9 mouse cellular contexts compared by ENCODE assay signal in the genomic region with DNA sequence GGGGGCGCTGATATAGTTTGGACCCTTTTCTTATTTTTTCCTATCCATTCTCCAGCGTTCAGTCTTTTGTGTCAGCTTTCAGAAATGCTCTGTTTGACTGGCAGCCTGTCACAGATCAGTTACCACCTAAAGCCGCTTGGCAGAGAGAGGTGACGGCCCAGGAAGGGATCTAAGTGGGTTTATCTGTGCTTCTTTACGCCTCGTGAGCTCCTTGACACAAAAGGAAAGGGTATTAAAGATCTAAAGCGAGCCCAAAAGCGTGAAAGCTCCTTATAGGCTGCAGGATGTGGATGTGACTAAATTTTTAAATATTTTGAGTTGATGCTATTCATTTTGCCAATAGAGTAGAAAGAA.
DNase-seq lines count a peak whose midpoint lies in the region; ATAC-seq lines count a peak whose summit lies in the region.
"Had no signal": no experiment of that assay in that cellular context is flagged by ENCODE, and none has a peak within 500 bp of the region (broad histone marks: within the 10 kb centered on the region; RNA-seq: fewer than 3 reads in every experiment).

No protein-coding gene starts in this region.

- WGBS in kidney, embryonic 16.5 days, result 9% methylated on average over 8 of the region's 8 CpGs
- 14% methylated on average over 8 of the region's 8 CpGs for WGBS in embryonic facial prominence, embryonic 13.5 days
- 16% methylated on average over 8 of the region's 8 CpGs for WGBS in intestine, embryonic 16.5 days

- H3K27me3 ChIP-seq in kidney, embryonic 16.5 days (ENCODE audit: insufficient read depth, low read length), result no peaks in the 10 kb centered on the region
- H3K27me3 ChIP-seq in embryonic facial prominence, embryonic 13.5 days, result no peaks in the 10 kb centered on the region
- H3K27me3 ChIP-seq in intestine, embryonic 16.5 days (replicated peaks; ENCODE audit: control insufficient read depth, insufficient read depth, low read length), result no peaks in the 10 kb centered on the region

- peak overlapping the region; percentile 50; the same call in 1 of the 2 replicates for H3K27ac ChIP-seq in kidney, embryonic 16.5 days (ENCODE audit: low read length)
- H3K27ac ChIP-seq in embryonic facial prominence, embryonic 13.5 days, result no peak overlapping the region
- no peak overlapping the region for H3K27ac ChIP-seq in intestine, embryonic 16.5 days (ENCODE audit: low read length)

- no peak for DNase-seq in kidney, postnatal 10 days
- DNase-seq in retina, embryonic 14.5 days (ENCODE audit: low spot score), result peak; percentile 72
- DNase-seq in left cerebral cortex, adult 11 months (ENCODE audit: low spot score), result no peak
- DNase-seq in B cell, adult 2 months, result no peak
- no peak for DNase-seq in ovary, adult 18-20 months (ENCODE audit: low spot score)
- DNase-seq: cerebellum, adult 9-10 months had no signal

- ATAC-seq in kidney, embryonic 16.5 days (ENCODE audit: low FRiP score, low TSS enrichment), result peak; percentile 89
- no peak for ATAC-seq in embryonic facial prominence, embryonic 13.5 days (ENCODE audit: insufficient number of reproducible peaks, insufficient read depth, low FRiP score, low TSS enrichment, low read depth)
- no peak for ATAC-seq in intestine, embryonic 16.5 days

- no peaks in the 10 kb centered on the region for H3K36me3 ChIP-seq in kidney, embryonic 16.5 days (ENCODE audit: insufficient read depth, low read length)
- H3K36me3 ChIP-seq in embryonic facial prominence, embryonic 13.5 days, result no peaks in the 10 kb centered on the region
- H3K36me3 ChIP-seq in intestine, embryonic 16.5 days (ENCODE audit: control insufficient read depth, insufficient read depth, low read length), result no peaks in the 10 kb centered on the region

- 0 out of 2 replicates have a peak, but pooled peaks cover 7% of the 10 kb centered on the region for H3K4me1 ChIP-seq in kidney, embryonic 16.5 days (ENCODE audit: insufficient read depth, low read length)
- peaks cover 6% of the 10 kb centered on the region; the same call in 1 of the 2 replicates for H3K4me1 ChIP-seq in embryonic facial prominence, embryonic 13.5 days
- no peaks in the 10 kb centered on the region for H3K4me1 ChIP-seq in intestine, embryonic 16.5 days (ENCODE audit: control insufficient read depth, insufficient read depth, low read length)

- H3K4me3 ChIP-seq in kidney, embryonic 16.5 days (ENCODE audit: low read length), result peak overlapping the region; percentile 21; the same call in 1 of the 2 replicates
- H3K4me3 ChIP-seq in embryonic facial prominence, embryonic 13.5 days, result peak overlapping the region; percentile 22
- H3K4me3 ChIP-seq in intestine, embryonic 16.5 days (ENCODE audit: low read length), result no peak overlapping the region

- peak overlapping the region; percentile 48 for H3K4me2 ChIP-seq in kidney, embryonic 16.5 days (replicated peaks; ENCODE audit: low read depth, low read length)
- H3K4me2 ChIP-seq in embryonic facial prominence, embryonic 13.5 days, result peak overlapping the region; percentile 49
- 0 out of 2 replicates have a peak overlapping the region, but pooled peaks have one; percentile 10 for H3K4me2 ChIP-seq in intestine, embryonic 16.5 days (ENCODE audit: low read depth, low read length)

- H3K9ac ChIP-seq in kidney, embryonic 16.5 days (replicated peaks; ENCODE audit: low read length), result no peak overlapping the region
- H3K9ac ChIP-seq in embryonic facial prominence, embryonic 13.5 days, result no peak overlapping the region
- no peak overlapping the region for H3K9ac ChIP-seq in intestine, embryonic 16.5 days (ENCODE audit: low read depth, low read length)

- H3K9me3 ChIP-seq in kidney, embryonic 16.5 days (ENCODE audit: low read length), result no peaks in the 10 kb centered on the region
- no peaks in the 10 kb centered on the region for H3K9me3 ChIP-seq in embryonic facial prominence, embryonic 13.5 days
- no peaks in the 10 kb centered on the region for H3K9me3 ChIP-seq in intestine, embryonic 16.5 days (ENCODE audit: control insufficient read depth, low read length)
